ENCODE assay signal across 10 mouse cellular contexts in genomic region chr15:102242404-102243228, GRCm38 (mm10). TPM values are rescaled to one million over a fixed set of nuclear protein-coding genes. Genes with fewer than 3 reads are reported as not detected.
DNase-seq lines count a peak whose midpoint lies in the region; ATAC-seq and TF ChIP-seq lines count a peak whose summit lies in the region.
"Had no signal": no experiment of that assay in that cellular context is flagged by ENCODE, and none has a peak within 500 bp of the region (broad histone marks: within the 10 kb centered on the region; RNA-seq: fewer than 3 reads in every experiment).

No protein-coding gene starts in this region.

- H3K4me1 ChIP-seq in kidney, embryonic 16.5 days (ENCODE audit: insufficient read depth, low read length) = peaks cover 43% of the 10 kb centered on the region
- H3K4me1 ChIP-seq in MEL (ENCODE audit: control insufficient read depth in 1 of 2, insufficient read depth in 2 of 2, low read length in 2 of 2) = peaks cover 5 to 28% of the 10 kb centered on the region in 2 experiments
- H3K4me1 ChIP-seq in embryonic facial prominence, embryonic 12.5 days = peaks cover 31% of the 10 kb centered on the region
- H3K4me1 ChIP-seq in liver, embryonic 15.5 days (replicated peaks) = peaks cover 43% of the 10 kb centered on the region

- H3K9ac ChIP-seq in kidney, embryonic 16.5 days (replicated peaks; ENCODE audit: low read length) = peak overlapping the region; percentile 62
- H3K9ac ChIP-seq in MEL (ENCODE audit: control insufficient read depth, low read depth, low read length, poor library complexity, severe bottlenecking) = no peak overlapping the region
- peak overlapping the region; percentile 59 for H3K9ac ChIP-seq in embryonic facial prominence, embryonic 12.5 days
- H3K9ac ChIP-seq in liver, embryonic 15.5 days = no peak overlapping the region

- H3K4me2 ChIP-seq in kidney, embryonic 16.5 days (replicated peaks; ENCODE audit: low read depth, low read length) = peak overlapping the region; percentile 98
- peak overlapping the region; percentile 93 for H3K4me2 ChIP-seq in embryonic facial prominence, embryonic 12.5 days (replicated peaks)
- H3K4me2 ChIP-seq in liver, embryonic 15.5 days = peak overlapping the region; percentile 40

- ATAC-seq in kidney, embryonic 16.5 days (ENCODE audit: low FRiP score, low TSS enrichment) = no peak
- no peak for ATAC-seq in embryonic facial prominence, embryonic 12.5 days (ENCODE audit: insufficient number of reproducible peaks, insufficient read depth, low FRiP score, low TSS enrichment)
- ATAC-seq in liver, embryonic 15.5 days (ENCODE audit: insufficient read depth) = no peak

- TF ChIP-seq CTCF in MEL (IDR thresholded peaks at IDR 0.05 in 2 of 3, conservative IDR thresholded peaks at IDR 0.05 in 1 of 3; ENCODE audit: control insufficient read depth in 1 of 3, insufficient read depth in 1 of 3, low read depth in 2 of 3, low read length in 3 of 3, poor library complexity in 1 of 3, severe bottlenecking in 1 of 3) = no peak

- H3K27ac ChIP-seq in kidney, embryonic 16.5 days (ENCODE audit: low read length) = peak overlapping the region; percentile 1; the same call in 1 of the 2 replicates
- H3K27ac ChIP-seq in MEL (ENCODE audit: control insufficient read depth, low read depth, low read length) = no peak overlapping the region
- H3K27ac ChIP-seq in embryonic facial prominence, embryonic 12.5 days = peak overlapping the region; percentile 99
- H3K27ac ChIP-seq in liver, embryonic 15.5 days (replicated peaks) = no peak overlapping the region; the same call in 1 of the 2 replicates

- H3K4me3 ChIP-seq in kidney, embryonic 16.5 days (ENCODE audit: low read length) = peak overlapping the region; percentile 71; the same call in 1 of the 2 replicates
- no peak overlapping the region for H3K4me3 ChIP-seq in MEL (ENCODE audit: control insufficient read depth in 1 of 2, insufficient read depth in 1 of 2, low read depth in 2 of 2, low read length in 2 of 2)
- H3K4me3 ChIP-seq in embryonic facial prominence, embryonic 12.5 days = peak overlapping the region; percentile 60
- H3K4me3 ChIP-seq in liver, embryonic 15.5 days (replicated peaks) = no peak overlapping the region

- TF ChIP-seq POLR2A in MEL (IDR thresholded peaks at IDR 0.05; ENCODE audit: control insufficient read depth in 1 of 2, insufficient read depth in 1 of 2, low read depth in 1 of 2, low read length in 2 of 2, poor library complexity in 1 of 2) = no peak

- no peaks in the 10 kb centered on the region for H3K9me3 ChIP-seq in kidney, embryonic 16.5 days (ENCODE audit: low read length)
- H3K9me3 ChIP-seq in MEL (replicated peaks; ENCODE audit: insufficient read depth, low read length) = no peaks in the 10 kb centered on the region
- H3K9me3 ChIP-seq in embryonic facial prominence, embryonic 12.5 days = no peaks in the 10 kb centered on the region
- H3K9me3 ChIP-seq in liver, embryonic 15.5 days (replicated peaks) = no peaks in the 10 kb centered on the region

- TF ChIP-seq RAD21 in MEL (IDR thresholded peaks at IDR 0.05; ENCODE audit: low read depth, low read length) = no peak

- no peak for TF ChIP-seq EP300 in MEL (IDR thresholded peaks at IDR 0.05; ENCODE audit: low read depth in 1 of 2, low read length in 2 of 2)

- no peaks in the 10 kb centered on the region; the same call in 1 of the 2 replicates for H3K79me2 ChIP-seq in MEL (ENCODE audit: control insufficient read depth, insufficient read depth, low read length, poor library complexity)

- DNase-seq in kidney, adult 11 months = no peak
- DNase-seq in MEL (ENCODE audit: low read depth, low spot score) = no peak
- DNase-seq in retina, postnatal 1 day = no peak
- DNase-seq in gastrocnemius, adult 8-10 months (ENCODE audit: low spot score in 2 of 2) = no peak

- 39% methylated on average over 12 of the region's 12 CpGs for WGBS in kidney, embryonic 16.5 days
- WGBS in embryonic facial prominence, embryonic 12.5 days = 27% methylated on average over 12 of the region's 12 CpGs
- WGBS in liver, embryonic 15.5 days (ENCODE audit: insufficient replicate concordance) = 51% methylated on average over 12 of the region's 12 CpGs

- no peaks in the 10 kb centered on the region for H3K27me3 ChIP-seq in kidney, embryonic 16.5 days (ENCODE audit: insufficient read depth, low read length)
- H3K27me3 ChIP-seq in MEL (ENCODE audit: control insufficient read depth in 1 of 2, insufficient read depth in 2 of 2, low read length in 2 of 2) = peaks cover 9 to 15% of the 10 kb centered on the region in 2 experiments; a peak in 3 of 4 replicates
- H3K27me3 ChIP-seq in embryonic facial prominence, embryonic 12.5 days = no peaks in the 10 kb centered on the region
- H3K27me3 ChIP-seq in liver, embryonic 15.5 days = peaks cover 85% of the 10 kb centered on the region

- peaks cover 12% of the 10 kb centered on the region for H3K36me3 ChIP-seq in kidney, embryonic 16.5 days (ENCODE audit: insufficient read depth, low read length)
- peaks cover 0 to 7% of the 10 kb centered on the region in 2 experiments; a peak in 2 of 4 replicates for H3K36me3 ChIP-seq in MEL (ENCODE audit: control insufficient read depth in 1 of 2, insufficient read depth in 2 of 2, low read length in 2 of 2)
- peaks cover 42% of the 10 kb centered on the region for H3K36me3 ChIP-seq in embryonic facial prominence, embryonic 12.5 days
- H3K36me3 ChIP-seq in liver, embryonic 15.5 days (replicated peaks) = no peaks in the 10 kb centered on the region

TF ChIP-seq in MEL, 35 proteins besides CTCF, POLR2A, EP300 and RAD21:
- no peak for TF ChIP-seq GATA1 (IDR thresholded peaks at IDR 0.05; ENCODE audit: low read depth, low read length)
- no peak for TF ChIP-seq GABPA (IDR thresholded peaks at IDR 0.05; ENCODE audit: low read depth, low read length)
- TF ChIP-seq POLR2AphosphoS5 (IDR thresholded peaks at IDR 0.05; ENCODE audit: borderline replicate concordance, low read depth, low read length) = no peak
- 0 out of 2 replicates have a peak, but pooled peaks have one; percentile 14 for TF ChIP-seq USF1 (IDR thresholded peaks at IDR 0.05; ENCODE audit: low read depth, low read length)

RNA-seq across cellular contexts. Expression of gene Itgb7, which starts 10.9 kb away (rescaled TPM):
- polyA plus RNA-seq in kidney, embryonic 16.5 days (2015; fragmentation: Nextera tagmentation; extraction: Ambion mirVana) = 1.4 and 1.9 TPM in 2 replicates
- total RNA-seq in MEL (2012; rRNA removed) = 7.4 TPM in 2 replicates
- 10 to 100 TPM in 1 of 2 experiments, not detected in 1; 15.2 TPM for polyA plus RNA-seq in MEL (2012; ENCODE audit: insufficient read depth in 1 of 2, insufficient read length in 2 of 2, low read depth in 1 of 2, low replicate concordance in 2 of 2, missing spikeins in 1 of 2)
- polyA plus RNA-seq in embryonic facial prominence, embryonic 12.5 days (2016; fragmentation: Nextera tagmentation; extraction: Ambion mirVana) = 1.9 and 2.6 TPM in 2 replicates
- 6.4 and 6.6 TPM in 2 replicates for polyA plus RNA-seq in liver, embryonic 15.5 days (2015; fragmentation: Nextera tagmentation; extraction: Ambion mirVana)
- 1 to 10 TPM in 2 of 4 experiments, under 1 TPM in 2; 0.34 to 1.8 (median 1.0) TPM for total RNA-seq in gastrocnemius, adult 8-10 months (2022)

RNA-seq across cellular contexts. Expression of gene Rarg, which starts 14.7 kb away (rescaled TPM):
- polyA plus RNA-seq in kidney, embryonic 16.5 days (2015; fragmentation: Nextera tagmentation; extraction: Ambion mirVana) = 31.9 and 35.4 TPM in 2 replicates
- total RNA-seq in MEL (2012; rRNA removed) = 0.39 and 0.59 TPM in 2 replicates
- 1 to 10 TPM in 1 of 2 experiments, not detected in 1; 5.8 TPM for polyA plus RNA-seq in MEL (2012; ENCODE audit: insufficient read depth in 1 of 2, insufficient read length in 2 of 2, low read depth in 1 of 2, low replicate concordance in 2 of 2, missing spikeins in 1 of 2)
- polyA plus RNA-seq in embryonic facial prominence, embryonic 12.5 days (2016; fragmentation: Nextera tagmentation; extraction: Ambion mirVana) = 121 and 123 TPM in 2 replicates
- polyA plus RNA-seq in liver, embryonic 15.5 days (2015; fragmentation: Nextera tagmentation; extraction: Ambion mirVana) = 2.8 and 3.0 TPM in 2 replicates
- 1 to 10 TPM; 4.4 to 9.8 (median 8.4) TPM for total RNA-seq in gastrocnemius, adult 8-10 months (2022)

RNA-seq across cellular contexts. Expression of gene Gm9918, which starts 27.7 kb away (rescaled TPM):
- 0.36 and 0.89 TPM in 2 replicates for polyA plus RNA-seq in kidney, embryonic 16.5 days (2015; fragmentation: Nextera tagmentation; extraction: Ambion mirVana)
- not detected in 2 replicates for total RNA-seq in MEL (2012; rRNA removed)
- under 1 TPM in 1 of 2 experiments, not detected in 1; 0.04 TPM for polyA plus RNA-seq in MEL (2012; ENCODE audit: insufficient read depth in 1 of 2, insufficient read length in 2 of 2, low read depth in 1 of 2, low replicate concordance in 2 of 2, missing spikeins in 1 of 2)
- polyA plus RNA-seq in embryonic facial prominence, embryonic 12.5 days (2016; fragmentation: Nextera tagmentation; extraction: Ambion mirVana) = 0.99 and 1.1 TPM in 2 replicates
- polyA plus RNA-seq in liver, embryonic 15.5 days (2015; fragmentation: Nextera tagmentation; extraction: Ambion mirVana) = not detected in 2 replicates
- total RNA-seq in gastrocnemius, adult 8-10 months (2022) = not detected
- total RNA-seq: hematopoietic stem cell, adult 5-6 weeks; layer of hippocampus, postnatal 14 days; monocyte, adult 5-6 weeks had no signal

RNA-seq across cellular contexts. Expression of gene Mfsd5, which starts 36.6 kb away (rescaled TPM):
- 76.5 and 78.8 TPM in 2 replicates for polyA plus RNA-seq in kidney, embryonic 16.5 days (2015; fragmentation: Nextera tagmentation; extraction: Ambion mirVana)
- total RNA-seq in MEL (2012; rRNA removed) = 49.7 and 56.3 TPM in 2 replicates
- 100 to 1,000 TPM in 1 of 2 experiments, 10 to 100 TPM in 1; 83.6 to 115 TPM for polyA plus RNA-seq in MEL (2012; ENCODE audit: insufficient read depth in 1 of 2, insufficient read length in 2 of 2, low read depth in 1 of 2, low replicate concordance in 2 of 2, missing spikeins in 1 of 2)
- polyA plus RNA-seq in embryonic facial prominence, embryonic 12.5 days (2016; fragmentation: Nextera tagmentation; extraction: Ambion mirVana) = 57.9 and 60.1 TPM in 2 replicates
- polyA plus RNA-seq in liver, embryonic 15.5 days (2015; fragmentation: Nextera tagmentation; extraction: Ambion mirVana) = 24.9 and 25.6 TPM in 2 replicates
- total RNA-seq in gastrocnemius, adult 8-10 months (2022) = 10 to 100 TPM; 14.9 to 17.3 (median 15.7) TPM

RNA-seq across cellular contexts. Expression of gene Csad, which starts 38.1 kb away (rescaled TPM):
- polyA plus RNA-seq in kidney, embryonic 16.5 days (2015; fragmentation: Nextera tagmentation; extraction: Ambion mirVana) = 131 and 153 TPM in 2 replicates
- total RNA-seq in MEL (2012; rRNA removed) = 4.1 and 5.3 TPM in 2 replicates
- 10 to 100 TPM in 1 of 2 experiments, not detected in 1; 10.5 TPM for polyA plus RNA-seq in MEL (2012; ENCODE audit: insufficient read depth in 1 of 2, insufficient read length in 2 of 2, low read depth in 1 of 2, low replicate concordance in 2 of 2, missing spikeins in 1 of 2)
- polyA plus RNA-seq in embryonic facial prominence, embryonic 12.5 days (2016; fragmentation: Nextera tagmentation; extraction: Ambion mirVana) = 82.8 and 91.1 TPM in 2 replicates
- polyA plus RNA-seq in liver, embryonic 15.5 days (2015; fragmentation: Nextera tagmentation; extraction: Ambion mirVana) = 40.5 and 56.5 TPM in 2 replicates
- total RNA-seq in gastrocnemius, adult 8-10 months (2022) = 1 to 10 TPM; 5.6 to 8.5 (median 7.6) TPM

Comparison
In these comparisons a context has a peak if more than half of its experiments do, and no peak if none do; other contexts are left out.
1. H3K27ac ChIP-seq: peak in kidney, embryonic 16.5 days (single experiment) and embryonic facial prominence, embryonic 12.5 days (single experiment); none in MEL (single experiment) and liver, embryonic 15.5 days (single experiment).
2. H3K4me2 ChIP-seq: peak in every context shown above with its lines; median percentile 98 in kidney, embryonic 16.5 days; 93 in embryonic facial prominence, embryonic 12.5 days; 40 in liver, embryonic 15.5 days.
3. H3K4me3 ChIP-seq: peak in kidney, embryonic 16.5 days (single experiment) and embryonic facial prominence, embryonic 12.5 days (single experiment); none in MEL (0 of 2) and liver, embryonic 15.5 days (single experiment).
4. H3K9ac ChIP-seq: peak in kidney, embryonic 16.5 days (single experiment) and embryonic facial prominence, embryonic 12.5 days (single experiment); none in MEL (single experiment) and liver, embryonic 15.5 days (single experiment).